Mouse (Mus musculus) heart, embryonic 16.5 days (tissue): ENCODE measurements around the gene Stxbp6. TPM values are rescaled to one million over a fixed set of nuclear protein-coding genes. Genes with fewer than 3 reads are reported as not detected.
A peak's percentile ranks its signal among the peaks of the same experiment; 100 is the strongest.

Source experiments
- ATAC-seq: fragments of 200-750 bp; cut with Nextera tagmentation; replicated peaks from 2 replicates; pipeline ENCODE4 v1.8.0; 2017; ENCODE audit warnings: moderate number of reproducible peaks; ENCODE audit not compliant: insufficient read depth, low FRiP score; ENCODE audit errors: extremely low read depth
- H3K27ac ChIP-seq: fragments of 300-500 bp; sonication (generic); 2 replicates; pipeline ENCODE4 v1.5.1; 2014; ENCODE audit warnings: mild to moderate bottlenecking, low read length, control low read depth, moderate library complexity
- H3K27me3 ChIP-seq: fragments of 300-500 bp; sonication (generic); 2 replicates; pipeline ENCODE4 v1.6.1; 2014; ENCODE audit warnings: low read length, mixed read lengths; ENCODE audit not compliant: control insufficient read depth, insufficient read depth
- H3K36me3 ChIP-seq: fragments of 300-500 bp; sonication (generic); 2 replicates; pipeline ENCODE4 v1.6.1; 2014; ENCODE audit not compliant: control insufficient read depth, insufficient read depth
- H3K4me1 ChIP-seq: fragments of 300-500 bp; sonication (generic); 2 replicates; pipeline ENCODE4 v1.6.1; 2014; ENCODE audit warnings: low read length, mixed read lengths; ENCODE audit not compliant: control insufficient read depth, insufficient read depth
- H3K4me2 ChIP-seq: fragments of 300-500 bp; sonication (generic); 2 replicates; pipeline ENCODE4 v1.6.1; 2014; ENCODE audit warnings: low read depth, mild to moderate bottlenecking, control low read depth, low read length
- H3K4me3 ChIP-seq: fragments of 300-500 bp; sonication (generic); 2 replicates; pipeline ENCODE4 v1.5.1; 2014; ENCODE audit warnings: mild to moderate bottlenecking, control low read depth, low read length
- H3K9ac ChIP-seq: fragments of 300-500 bp; sonication (generic); 2 replicates; pipeline ENCODE4 v1.6.1; 2014; ENCODE audit warnings: low read length, control low read depth
- H3K9me3 ChIP-seq: fragments of 300-500 bp; sonication (generic); replicated peaks from 2 replicates; pipeline ENCODE4 v1.6.1; 2016; ENCODE audit warnings: low read length; ENCODE audit not compliant: control insufficient read depth
- WGBS: fragments of 180-500 bp; shearing (Covaris S2); extraction: QIAGEN DNeasy Blood & Tissue Kit; methylation state at CpG from one replicate; pipeline ENCODE4 v1.1.7; 2014; 5-methylcytosine and 5-hydroxymethylcytosine counted together
- polyA plus RNA-seq: library from polyadenylated mRNA; unstranded; fragments of >200 nt; fragmentation: Nextera tagmentation; extraction: Ambion mirVana; gene quantifications from 2 replicates; pipeline ENCODE4 v1.2.1, GENCODE M21; 2015

The Stxbp6 gene
- polyA plus RNA-seq, 1 experiment from 2014 or later, result 14.3 TPM

GRCm38 (mm10) chr12:44858110-44858885, 216.2 kb downstream of the Stxbp6 start:
- no peak overlapping the region for H3K9ac ChIP-seq
- WGBS, result 22% methylated on average over 4 of the region's 4 CpGs

GRCm38 (mm10) chr12:44852024-44852423, 222.5 kb downstream of the Stxbp6 start:
- Histone ChIP-seq H3K4me3 (no peak overlapping the region), H3K9ac (no peak overlapping the region), H3K4me1 (no peaks in the 10 kb centered on the region), H3K9me3 (no peaks in the 10 kb centered on the region), H3K4me2 (no peak overlapping the region), H3K36me3 (no peaks in the 10 kb centered on the region), H3K27me3 (no peaks in the 10 kb centered on the region), H3K27ac (no peak overlapping the region)
- WGBS, result 68% methylated on average over 1 of the region's 1 CpGs
- no peak for ATAC-seq

More at GRCm38 (mm10) chr12:44858110-44858885, 216.2 kb downstream of the Stxbp6 start:
- H3K4me2 ChIP-seq, result no peak overlapping the region
- peak; percentile 84 for ATAC-seq
- H3K4me3 ChIP-seq, result no peak overlapping the region
- no peaks in the 10 kb centered on the region for H3K27me3 ChIP-seq
- no peaks in the 10 kb centered on the region for H3K36me3 ChIP-seq
- peaks cover 13% of the 10 kb centered on the region for H3K4me1 ChIP-seq
- H3K9me3 ChIP-seq, result no peaks in the 10 kb centered on the region
- H3K27ac ChIP-seq, result no peak overlapping the region

- no peak for ATAC-seq
- 81% methylated on average over 1 of the region's 1 CpGs for WGBS
- Histone ChIP-seq H3K4me1 (no peaks in the 10 kb centered on the region), H3K4me2 (no peak overlapping the region), H3K4me3 (no peak overlapping the region), H3K9me3 (no peaks in the 10 kb centered on the region), H3K27me3 (no peaks in the 10 kb centered on the region), H3K27ac (no peak overlapping the region), H3K36me3 (no peaks in the 10 kb centered on the region), H3K9ac (no peak overlapping the region)
Measured at GRCm38 (mm10) chr12:44850516-44850915, 224.0 kb downstream of the Stxbp6 start.

- Histone ChIP-seq H3K27ac (no peak overlapping the region), H3K4me2 (no peak overlapping the region), H3K9ac (no peak overlapping the region), H3K9me3 (no peaks in the 10 kb centered on the region), H3K27me3 (no peaks in the 10 kb centered on the region), H3K36me3 (no peaks in the 10 kb centered on the region), H3K4me3 (no peak overlapping the region), H3K4me1 (no peaks in the 10 kb centered on the region)
- 39% methylated on average over 3 of the region's 3 CpGs for WGBS
- no peak for ATAC-seq
Measured at GRCm38 (mm10) chr12:44848483-44849221, 225.9 kb downstream of the Stxbp6 start.

GRCm38 (mm10) chr12:44840585-44840984, 233.9 kb downstream of the Stxbp6 start:
- Histone ChIP-seq H3K27me3 (no peaks in the 10 kb centered on the region), H3K9ac (no peak overlapping the region)
- 68% methylated on average over 2 of the region's 2 CpGs for WGBS

GRCm38 (mm10) chr12:44839594-44840373, 234.7 kb downstream of the Stxbp6 start:
- Histone ChIP-seq H3K4me2 (no peak overlapping the region), H3K9me3 (no peaks in the 10 kb centered on the region), H3K27me3 (no peaks in the 10 kb centered on the region), H3K4me3 (no peak overlapping the region), H3K27ac (no peak overlapping the region), H3K4me1 (no peaks in the 10 kb centered on the region), H3K9ac (no peak overlapping the region), H3K36me3 (no peaks in the 10 kb centered on the region)
- ATAC-seq, result no peak
- WGBS, result 44% methylated on average over 7 of the region's 7 CpGs

More at GRCm38 (mm10) chr12:44840585-44840984, 233.9 kb downstream of the Stxbp6 start:
- Histone ChIP-seq H3K36me3 (no peaks in the 10 kb centered on the region), H3K9me3 (no peaks in the 10 kb centered on the region), H3K4me3 (no peak overlapping the region), H3K4me2 (no peak overlapping the region), H3K4me1 (no peaks in the 10 kb centered on the region), H3K27ac (no peak overlapping the region)
- ATAC-seq, result no peak

GRCm38 (mm10) chr12:44835879-44836467, 238.5 kb downstream of the Stxbp6 start:
- Histone ChIP-seq H3K27me3 (no peaks in the 10 kb centered on the region), H3K9me3 (no peaks in the 10 kb centered on the region), H3K9ac (no peak overlapping the region), H3K4me1 (no peaks in the 10 kb centered on the region), H3K4me2 (no peak overlapping the region), H3K4me3 (no peak overlapping the region), H3K36me3 (no peaks in the 10 kb centered on the region), H3K27ac (no peak overlapping the region)
- 63% methylated on average over 1 of the region's 1 CpGs for WGBS
- no peak for ATAC-seq

GRCm38 (mm10) chr12:44811895-44812294, 262.6 kb downstream of the Stxbp6 start:
- ATAC-seq, result no peak
- H3K4me3 ChIP-seq, result no peak overlapping the region
- H3K4me2 ChIP-seq, result no peak overlapping the region
- no peaks in the 10 kb centered on the region for H3K9me3 ChIP-seq
- no peaks in the 10 kb centered on the region for H3K36me3 ChIP-seq
- H3K27ac ChIP-seq, result no peak overlapping the region
- H3K9ac ChIP-seq, result no peak overlapping the region
- no peaks in the 10 kb centered on the region for H3K4me1 ChIP-seq
- H3K27me3 ChIP-seq, result no peaks in the 10 kb centered on the region
- WGBS, result 60% methylated on average over 2 of the region's 2 CpGs
